Mouse (Mus musculus) thymus, adult 2 months (tissue): Measurements from ENCODE around the gene Gm45015. TPM values are rescaled to one million over a fixed set of nuclear protein-coding genes. Genes with fewer than 3 reads are reported as not detected.

Experiments
- DNase-seq: peaks from one replicate; pipeline ENCODE4 v3.0.0; 2021
- H3K27ac ChIP-seq: fragments of 200-500 bp; 2 replicates; pipeline ENCODE4 v1.5.1; 2012; ENCODE audit warnings: low read length, control low read depth; ENCODE audit not compliant: control insufficient read depth, insufficient read depth
- H3K27me3 ChIP-seq: fragments of 200-500 bp; 2 replicates; pipeline ENCODE4 v1.6.1; 2012; ENCODE audit warnings: mild to moderate bottlenecking, low read length, moderate library complexity, mixed read lengths; ENCODE audit not compliant: control insufficient read depth, insufficient read depth
- H3K36me3 ChIP-seq: fragments of 200-500 bp; 2 replicates; pipeline ENCODE4 v1.6.1; 2012; ENCODE audit warnings: mild to moderate bottlenecking, low read length, moderate library complexity; ENCODE audit not compliant: control insufficient read depth, insufficient read depth
- H3K4me1 ChIP-seq: fragments of 200-500 bp; replicated peaks from 2 replicates; pipeline ENCODE4 v1.6.1; 2012; ENCODE audit warnings: low read length; ENCODE audit not compliant: control insufficient read depth, insufficient read depth
- H3K4me3 ChIP-seq: fragments of 200-500 bp; 2 replicates; pipeline ENCODE4 v1.5.1; 2012; ENCODE audit warnings: mild to moderate bottlenecking, low read length, control low read depth, moderate library complexity; ENCODE audit not compliant: control insufficient read depth, insufficient read depth
- CTCF ChIP-seq: fragments of 200-500 bp; IDR thresholded peaks from 2 replicates; pipeline ENCODE4 v1.5.1; 2012; ENCODE audit warnings: mild to moderate bottlenecking, control low read depth, low read length, moderate library complexity, borderline replicate concordance; ENCODE audit not compliant: control insufficient read depth, poor library complexity, insufficient read depth; ENCODE audit errors: extremely low read depth
- POLR2A ChIP-seq: fragments of 200-500 bp; IDR thresholded peaks from 2 replicates; pipeline ENCODE4 v1.6.1; 2012; ENCODE audit warnings: mild to moderate bottlenecking, low read length, control low read depth, moderate library complexity; ENCODE audit not compliant: control insufficient read depth, poor library complexity, insufficient read depth; ENCODE audit errors: extremely low read depth
- WGBS: fragments of 180-500 bp; shearing (Covaris S2); methylation state at CpG from one replicate; pipeline ENCODE4 v1.1.7; 2018; 5-methylcytosine and 5-hydroxymethylcytosine counted together
- polyA plus RNA-seq: library from polyadenylated mRNA; depleted of rRNA; stranded (reverse); fragments of >200 nt; gene quantifications from 2 replicates; pipeline ENCODE4 v1.2.3, GENCODE M21; 2012; rRNA removed

Gm45015 gene
- not detected in 2 replicates for polyA plus RNA-seq

- Histone ChIP-seq H3K36me3 (no peaks in the 10 kb centered on the region), H3K27ac (no peak within 1 kb of the TSS), H3K4me1 (no peaks in the 10 kb centered on the region), H3K27me3 (no peaks in the 10 kb centered on the region), H3K4me3 (no peak within 1 kb of the TSS)
- TF ChIP-seq CTCF = no peak
- WGBS = 95% methylated on average over 4 of the region's 4 CpGs
- DNase-seq = no peak
Observed at GRCm38 (mm10) chrX:73336740-73337139, at the start of gene Gm45015. Gene Gm45015, minus strand, starts transcription at chrX:73336840.

GRCm38 (mm10) chrX:73384924-73385323, 48.3 kb upstream of the Gm45015 start:
- H3K4me3 ChIP-seq = no peak overlapping the region
- no peaks in the 10 kb centered on the region for H3K4me1 ChIP-seq
- no peak for TF ChIP-seq POLR2A
- TF ChIP-seq CTCF = no peak
- WGBS = 44% methylated on average over 1 of the region's 1 CpGs
- no peaks in the 10 kb centered on the region for H3K27me3 ChIP-seq
- H3K36me3 ChIP-seq = no peaks in the 10 kb centered on the region
- no peak overlapping the region for H3K27ac ChIP-seq
- DNase-seq = no peak

GRCm38 (mm10) chrX:73384419-73384818, 47.8 kb upstream of the Gm45015 start:
- H3K27ac ChIP-seq = no peak overlapping the region
- H3K27me3 ChIP-seq = no peaks in the 10 kb centered on the region
- no peak for TF ChIP-seq POLR2A
- no peak overlapping the region for H3K4me3 ChIP-seq
- no peaks in the 10 kb centered on the region for H3K4me1 ChIP-seq
- 66% methylated on average over 6 of the region's 6 CpGs for WGBS
- no peak for DNase-seq
- no peaks in the 10 kb centered on the region for H3K36me3 ChIP-seq

- H3K27ac ChIP-seq = no peak overlapping the region
- H3K4me3 ChIP-seq = no peak overlapping the region
- no peaks in the 10 kb centered on the region for H3K36me3 ChIP-seq
- TF ChIP-seq POLR2A (no peak), CTCF (no peak)
- no peak for DNase-seq
- H3K27me3 ChIP-seq = no peaks in the 10 kb centered on the region
- H3K4me1 ChIP-seq = no peaks in the 10 kb centered on the region
Observed at GRCm38 (mm10) chrX:73363291-73363690, 26.7 kb upstream of the Gm45015 start.

DNA sequence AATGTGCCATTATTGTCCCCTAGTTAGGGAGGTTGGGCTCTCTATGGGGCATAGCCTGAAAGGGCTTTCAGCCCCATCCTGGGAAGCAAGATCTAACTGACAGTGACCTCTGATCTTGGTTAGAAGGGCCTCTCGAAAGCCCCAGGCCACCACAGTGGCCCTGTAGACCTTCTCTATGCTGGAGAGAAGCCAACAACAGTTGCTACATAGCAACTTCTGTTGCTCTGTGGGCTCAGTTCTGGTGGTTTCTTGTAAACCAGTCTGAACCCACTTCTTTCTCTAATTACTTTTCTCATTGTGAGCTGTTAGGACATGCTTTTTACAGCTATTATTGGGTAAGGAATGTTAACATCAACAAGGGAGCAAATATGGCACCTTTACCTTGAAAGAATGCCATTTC, 20.1 kb upstream of the Gm45015 start:
- WGBS = 92% methylated on average over 1 of the region's 1 CpGs
- H3K4me3 ChIP-seq = no peak overlapping the region
- no peak for DNase-seq
- no peaks in the 10 kb centered on the region for H3K4me1 ChIP-seq
- H3K36me3 ChIP-seq = peaks cover 31% of the 10 kb centered on the region
- TF ChIP-seq POLR2A (no peak), CTCF (no peak)
- no peaks in the 10 kb centered on the region for H3K27me3 ChIP-seq
- no peak overlapping the region for H3K27ac ChIP-seq

- H3K4me1 ChIP-seq = no peaks in the 10 kb centered on the region
- no peak overlapping the region for H3K27ac ChIP-seq
- H3K4me3 ChIP-seq = no peak overlapping the region
- H3K36me3 ChIP-seq = peaks cover 37% of the 10 kb centered on the region
- H3K27me3 ChIP-seq = no peaks in the 10 kb centered on the region
- WGBS = 86% methylated on average over 2 of the region's 2 CpGs
- no peak for TF ChIP-seq POLR2A
- no peak for TF ChIP-seq CTCF
- no peak for DNase-seq
Observed at GRCm38 (mm10) chrX:73356163-73356562, 19.5 kb upstream of the Gm45015 start.

GRCm38 (mm10) chrX:73344346-73344745, 7.7 kb upstream of the Gm45015 start:
- 100% methylated on average over 1 of the region's 1 CpGs for WGBS
- H3K27ac ChIP-seq = no peak overlapping the region
- H3K36me3 ChIP-seq = no peaks in the 10 kb centered on the region
- no peak overlapping the region for H3K4me3 ChIP-seq
- peaks cover 5% of the 10 kb centered on the region; the same call in 1 of the 2 replicates for H3K4me1 ChIP-seq
- no peak for TF ChIP-seq POLR2A
- TF ChIP-seq CTCF = no peak
- no peak for DNase-seq
- H3K27me3 ChIP-seq = no peaks in the 10 kb centered on the region
